Mouse (Mus musculus): ENCODE data around the gene Apoh.
A peak's percentile ranks its signal among the peaks of the same experiment; 100 is the strongest.

Gene Apoh

GRCm38 (mm10) chr11:108333583-108334379 is 9.4 kb upstream of the Apoh start:
- DNase-seq = no peak

- no peak for DNase-seq
Observed at GRCm38 (mm10) chr11:108334658-108335057, 8.5 kb upstream of the Apoh start.

- no peak for DNase-seq
Observed at GRCm38 (mm10) chr11:108335536-108335935, 7.6 kb upstream of the Apoh start.

GRCm38 (mm10) chr11:108336445-108336844 is 6.7 kb upstream of the Apoh start:
- no peak for DNase-seq

- DNase-seq = no peak
Observed at GRCm38 (mm10) chr11:108340293-108340692, 2.9 kb upstream of the Apoh start.

GRCm38 (mm10) chr11:108341783-108342182 is 1.4 kb upstream of the Apoh start:
- DNase-seq = no peak

- peak; percentile 96 for DNase-seq
Observed at GRCm38 (mm10) chr11:108343789-108344462, 772 bp downstream of the Apoh start, which contains the start of gene Prkca. Prkca (minus strand) TSS chr11:108343928.

- DNase-seq = no peak
Observed at GRCm38 (mm10) chr11:108344759-108345158, 1.6 kb downstream of the Apoh start.

GRCm38 (mm10) chr11:108345321-108345720 is 2.2 kb downstream of the Apoh start:
- no peak for DNase-seq

- no peak for DNase-seq
Observed at GRCm38 (mm10) chr11:108350799-108351198, 7.6 kb downstream of the Apoh start.

- no peak for DNase-seq
Observed at GRCm38 (mm10) chr11:108352842-108353388, 9.8 kb downstream of the Apoh start.

GRCm38 (mm10) chr11:108356020-108356419 is 12.9 kb downstream of the Apoh start:
- DNase-seq = no peak

GRCm38 (mm10) chr11:108358911-108359310 is 15.8 kb downstream of the Apoh start:
- DNase-seq = no peak

- DNase-seq = no peak
Observed at GRCm38 (mm10) chr11:108360983-108361382, 17.8 kb downstream of the Apoh start.

GRCm38 (mm10) chr11:108362965-108363364 is 19.8 kb downstream of the Apoh start:
- DNase-seq = no peak

GRCm38 (mm10) chr11:108363991-108364390 is 20.8 kb downstream of the Apoh start:
- no peak for DNase-seq

GRCm38 (mm10) chr11:108364945-108365589 is 21.9 kb downstream of the Apoh start:
- DNase-seq = no peak

- DNase-seq = no peak
Observed at GRCm38 (mm10) chr11:108365600-108365999, 22.4 kb downstream of the Apoh start.

- DNase-seq = no peak
Observed at GRCm38 (mm10) chr11:108367046-108367445, 23.9 kb downstream of the Apoh start.

GRCm38 (mm10) chr11:108376815-108377214 is 33.7 kb downstream of the Apoh start:
- no peak for DNase-seq

- DNase-seq = peak; percentile 70 to 80
Observed at GRCm38 (mm10) chr11:108377680-108378362, 34.7 kb downstream of the Apoh start.

GRCm38 (mm10) chr11:108378363-108378751 is 35.2 kb downstream of the Apoh start:
- DNase-seq = no peak

GRCm38 (mm10) chr11:108382664-108383063 is 39.5 kb downstream of the Apoh start:
- DNase-seq = no peak
